Mouse (Mus musculus) liver, postnatal 0 days (tissue): ENCODE results near the gene Zfp652.

Experiments
- CTCF ChIP-seq: sonication (generic); IDR thresholded peaks from 2 replicates; pipeline ENCODE4 v1.5.1; 2016; ENCODE audit warnings: antibody characterized with exemption, low read depth
- EP300 ChIP-seq: IDR thresholded peaks from 2 replicates; pipeline ENCODE4 v1.6.1; 2016; ENCODE audit warnings: antibody characterized with exemption, low read depth, mild to moderate bottlenecking

DNA sequence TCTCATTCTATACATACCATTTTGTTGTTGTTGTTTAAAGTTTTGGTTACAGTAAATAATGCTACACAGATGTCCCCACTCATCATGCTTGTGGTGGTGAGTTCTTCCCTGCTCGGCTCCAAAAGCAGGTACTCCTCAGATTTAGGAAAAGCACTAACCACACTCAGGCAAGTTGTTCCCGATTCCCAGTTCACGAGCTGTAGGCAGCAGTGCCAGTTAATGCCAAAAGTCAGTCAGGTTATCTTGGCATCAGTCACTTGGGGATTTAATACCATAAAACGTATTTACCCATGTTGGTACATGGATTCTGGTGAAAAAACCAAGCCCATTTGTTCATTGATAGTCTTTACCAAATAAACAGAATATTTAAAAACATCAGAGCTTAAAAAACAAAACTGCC is 13.7 kb downstream of the Zfp652 start:
- TF ChIP-seq CTCF (no peak), EP300 (no peak)
